Mouse (Mus musculus): Measurements from ENCODE around the gene Casp12. TPM values are rescaled to one million over a fixed set of nuclear protein-coding genes. Genes with fewer than 3 reads are reported as not detected.

Casp12 gene
- polyA plus RNA-seq, 1 experiment from 2014 or later = 7.9 TPM

- Histone ChIP-seq H3K4me2 (ENCODE audit: low read depth, low read length) (no peak overlapping the region), H3K9me3 (ENCODE audit: control insufficient read depth, low read length) (no peaks in the 10 kb centered on the region), H3K27ac (replicated peaks; ENCODE audit: low read depth, low read length) (no peak overlapping the region), H3K4me1 (ENCODE audit: control insufficient read depth, insufficient read depth, low read length) (no peaks in the 10 kb centered on the region), H3K4me3 (ENCODE audit: low read depth, low read length) (no peak overlapping the region), H3K9ac (ENCODE audit: low read depth, low read length) (no peak overlapping the region), H3K27me3 (replicated peaks; ENCODE audit: control insufficient read depth, insufficient read depth, low read length) (no peaks in the 10 kb centered on the region), H3K36me3 (ENCODE audit: control insufficient read depth, insufficient read depth, low read length) (no peaks in the 10 kb centered on the region)
- DNase-seq (ENCODE audit: low spot score) (no peak), ATAC-seq (ENCODE audit: low read depth) (no peak)
- 71% methylated on average over 1 of the region's 1 CpGs for WGBS
Measured at GRCm38 (mm10) chr9:5410988-5411568, 65.8 kb downstream of the Casp12 start.

- DNase-seq (ENCODE audit: low spot score) = no peak
- Histone ChIP-seq H3K4me2 (ENCODE audit: low read depth, low read length) (no peak overlapping the region), H3K36me3 (ENCODE audit: control insufficient read depth, insufficient read depth, low read length) (no peaks in the 10 kb centered on the region), H3K4me3 (ENCODE audit: low read depth, low read length) (no peak overlapping the region), H3K9ac (ENCODE audit: low read depth, low read length) (no peak overlapping the region), H3K27ac (replicated peaks; ENCODE audit: low read depth, low read length) (no peak overlapping the region), H3K27me3 (replicated peaks; ENCODE audit: control insufficient read depth, insufficient read depth, low read length) (no peaks in the 10 kb centered on the region), H3K4me1 (ENCODE audit: control insufficient read depth, insufficient read depth, low read length) (no peaks in the 10 kb centered on the region), H3K9me3 (ENCODE audit: control insufficient read depth, low read length) (no peaks in the 10 kb centered on the region)
- WGBS = 41% methylated on average over 4 of the region's 4 CpGs
- no peak for ATAC-seq (ENCODE audit: low read depth)
Measured at GRCm38 (mm10) chr9:5412446-5413111, 67.3 kb downstream of the Casp12 start.

- no peaks in the 10 kb centered on the region for H3K4me1 ChIP-seq (ENCODE audit: control insufficient read depth, insufficient read depth, low read length)
- no peak overlapping the region for H3K4me2 ChIP-seq (ENCODE audit: low read depth, low read length)
- H3K9me3 ChIP-seq (ENCODE audit: control insufficient read depth, low read length) = no peaks in the 10 kb centered on the region
- ATAC-seq (ENCODE audit: low read depth) = no peak
- 67% methylated on average over 2 of the region's 2 CpGs for WGBS
- H3K27ac ChIP-seq (replicated peaks; ENCODE audit: low read depth, low read length) = no peak overlapping the region
- no peaks in the 10 kb centered on the region for H3K27me3 ChIP-seq (replicated peaks; ENCODE audit: control insufficient read depth, insufficient read depth, low read length)
- no peak overlapping the region for H3K9ac ChIP-seq (ENCODE audit: low read depth, low read length)
- H3K4me3 ChIP-seq (ENCODE audit: low read depth, low read length) = no peak overlapping the region
- DNase-seq (ENCODE audit: low spot score) = no peak
- H3K36me3 ChIP-seq (ENCODE audit: control insufficient read depth, insufficient read depth, low read length) = no peaks in the 10 kb centered on the region
Measured at GRCm38 (mm10) chr9:5417871-5418270, 72.6 kb downstream of the Casp12 start.

Other genes with a start within 250 kb of the Casp12 start
- 2.3 and 3.3 TPM in 2 replicates for gene Casp1, start 46.9 kb upstream of the Casp12 start, polyA plus RNA-seq (2014; fragmentation: Nextera tagmentation; extraction: Ambion mirVana)
- 1.2 and 1.6 TPM in 2 replicates for gene Casp4, start 36.6 kb upstream of the Casp12 start, polyA plus RNA-seq (2014; fragmentation: Nextera tagmentation; extraction: Ambion mirVana)